Mouse (Mus musculus): ENCODE data around the gene Fam219b. TPM values are rescaled to one million over a fixed set of nuclear protein-coding genes. Genes with fewer than 3 reads are reported as not detected.

The Fam219b gene
- polyA plus RNA-seq (2012): 0.31 and 0.78 TPM in 2 replicates

GRCm38 (mm10) chr9:57537044-57537727, at the start of gene Fam219b:
Gene Fam219b, plus strand, starts transcription at chr9:57537528.
- TF ChIP-seq TAL1 (IDR thresholded peaks at IDR 0.05; ENCODE audit: low read length): no peak
- no peak for TF ChIP-seq GATA1 (IDR thresholded peaks at IDR 0.05; ENCODE audit: low read length)
- no peaks in the 10 kb centered on the region for H3K27me3 ChIP-seq (ENCODE audit: control insufficient read depth)
- peaks cover 66% of the 10 kb centered on the region for H3K36me3 ChIP-seq (ENCODE audit: control insufficient read depth)
- H3K4me3 ChIP-seq (replicated peaks): peak within 1 kb of the TSS; percentile 72
- H3K9me3 ChIP-seq (ENCODE audit: control insufficient read depth, low read length): no peaks in the 10 kb centered on the region
- peaks cover 36% of the 10 kb centered on the region for H3K4me1 ChIP-seq (ENCODE audit: control insufficient read depth)

- peaks cover 17% of the 10 kb centered on the region for H3K27me3 ChIP-seq (ENCODE audit: control insufficient read depth)
- no peaks in the 10 kb centered on the region for H3K36me3 ChIP-seq (ENCODE audit: control insufficient read depth)
- no peak overlapping the region for H3K4me3 ChIP-seq (replicated peaks)
- H3K4me1 ChIP-seq (ENCODE audit: control insufficient read depth): no peaks in the 10 kb centered on the region
- peaks cover 5% of the 10 kb centered on the region for H3K9me3 ChIP-seq (ENCODE audit: control insufficient read depth, low read length)
- TF ChIP-seq TAL1 (IDR thresholded peaks at IDR 0.05; ENCODE audit: low read length): no peak
- TF ChIP-seq GATA1 (IDR thresholded peaks at IDR 0.05; ENCODE audit: low read length): no peak
These were observed 49.5 kb upstream of the Fam219b start for GRCm38 (mm10) chr9:57487807-57488206.

GRCm38 (mm10) chr9:57493532-57493931, 43.8 kb upstream of the Fam219b start:
- Histone ChIP-seq H3K27me3 (ENCODE audit: control insufficient read depth) (peaks cover 24% of the 10 kb centered on the region), H3K9me3 (ENCODE audit: control insufficient read depth, low read length) (peaks cover 7% of the 10 kb centered on the region), H3K4me3 (replicated peaks) (no peak overlapping the region), H3K4me1 (ENCODE audit: control insufficient read depth) (no peaks in the 10 kb centered on the region), H3K36me3 (ENCODE audit: control insufficient read depth) (no peaks in the 10 kb centered on the region)
- TF ChIP-seq TAL1 (IDR thresholded peaks at IDR 0.05; ENCODE audit: low read length) (no peak), GATA1 (IDR thresholded peaks at IDR 0.05; ENCODE audit: low read length) (no peak)

- no peaks in the 10 kb centered on the region for H3K36me3 ChIP-seq (ENCODE audit: control insufficient read depth)
- H3K27me3 ChIP-seq (ENCODE audit: control insufficient read depth): peaks cover 38% of the 10 kb centered on the region
- TF ChIP-seq TAL1 (IDR thresholded peaks at IDR 0.05; ENCODE audit: low read length): no peak
- TF ChIP-seq GATA1 (IDR thresholded peaks at IDR 0.05; ENCODE audit: low read length): no peak
- peaks cover 7% of the 10 kb centered on the region for H3K9me3 ChIP-seq (ENCODE audit: control insufficient read depth, low read length)
- H3K4me3 ChIP-seq (replicated peaks): no peak overlapping the region
- H3K4me1 ChIP-seq (ENCODE audit: control insufficient read depth): no peaks in the 10 kb centered on the region
These were observed 42.4 kb upstream of the Fam219b start for GRCm38 (mm10) chr9:57494970-57495369.

GRCm38 (mm10) chr9:57497236-57497635, 40.1 kb upstream of the Fam219b start:
- no peaks in the 10 kb centered on the region for H3K36me3 ChIP-seq (ENCODE audit: control insufficient read depth)
- peaks cover 2% of the 10 kb centered on the region; the same call in 1 of the 2 replicates for H3K9me3 ChIP-seq (ENCODE audit: control insufficient read depth, low read length)
- no peak for TF ChIP-seq TAL1 (IDR thresholded peaks at IDR 0.05; ENCODE audit: low read length)
- no peak for TF ChIP-seq GATA1 (IDR thresholded peaks at IDR 0.05; ENCODE audit: low read length)
- H3K4me3 ChIP-seq (replicated peaks): no peak overlapping the region
- H3K4me1 ChIP-seq (ENCODE audit: control insufficient read depth): no peaks in the 10 kb centered on the region
- peaks cover 61% of the 10 kb centered on the region for H3K27me3 ChIP-seq (ENCODE audit: control insufficient read depth)

- no peaks in the 10 kb centered on the region for H3K36me3 ChIP-seq (ENCODE audit: control insufficient read depth)
- TF ChIP-seq GATA1 (IDR thresholded peaks at IDR 0.05; ENCODE audit: low read length): no peak
- TF ChIP-seq TAL1 (IDR thresholded peaks at IDR 0.05; ENCODE audit: low read length): no peak
- peaks cover 74% of the 10 kb centered on the region for H3K27me3 ChIP-seq (ENCODE audit: control insufficient read depth)
- H3K4me1 ChIP-seq (ENCODE audit: control insufficient read depth): peaks cover 2% of the 10 kb centered on the region
- H3K9me3 ChIP-seq (ENCODE audit: control insufficient read depth, low read length): peaks cover 8% of the 10 kb centered on the region; the same call in 1 of the 2 replicates
- no peak overlapping the region for H3K4me3 ChIP-seq (replicated peaks)
These were observed 38.8 kb upstream of the Fam219b start for GRCm38 (mm10) chr9:57498536-57498935.

- H3K27me3 ChIP-seq (ENCODE audit: control insufficient read depth): peaks cover 98% of the 10 kb centered on the region
- H3K9me3 ChIP-seq (ENCODE audit: control insufficient read depth, low read length): peaks cover 12% of the 10 kb centered on the region; the same call in 1 of the 2 replicates
- no peak overlapping the region for H3K4me3 ChIP-seq (replicated peaks)
- peaks cover 32% of the 10 kb centered on the region for H3K4me1 ChIP-seq (ENCODE audit: control insufficient read depth)
- TF ChIP-seq TAL1 (IDR thresholded peaks at IDR 0.05; ENCODE audit: low read length) (no peak), GATA1 (IDR thresholded peaks at IDR 0.05; ENCODE audit: low read length) (no peak)
- no peaks in the 10 kb centered on the region for H3K36me3 ChIP-seq (ENCODE audit: control insufficient read depth)
These were observed 35.9 kb upstream of the Fam219b start for GRCm38 (mm10) chr9:57501452-57501851.

- TF ChIP-seq GATA1 (IDR thresholded peaks at IDR 0.05; ENCODE audit: low read length) (no peak), TAL1 (IDR thresholded peaks at IDR 0.05; ENCODE audit: low read length) (no peak)
- Histone ChIP-seq H3K4me3 (replicated peaks) (no peak overlapping the region), H3K4me1 (ENCODE audit: control insufficient read depth) (peaks cover 35% of the 10 kb centered on the region), H3K9me3 (ENCODE audit: control insufficient read depth, low read length) (peaks cover 12% of the 10 kb centered on the region; the same call in 1 of the 2 replicates), H3K27me3 (ENCODE audit: control insufficient read depth) (peaks cover 98% of the 10 kb centered on the region), H3K36me3 (ENCODE audit: control insufficient read depth) (no peaks in the 10 kb centered on the region)
These were observed 35.5 kb upstream of the Fam219b start for GRCm38 (mm10) chr9:57501861-57502260.

- TF ChIP-seq TAL1 (IDR thresholded peaks at IDR 0.05; ENCODE audit: low read length) (no peak), GATA1 (IDR thresholded peaks at IDR 0.05; ENCODE audit: low read length) (no peak)
- Histone ChIP-seq H3K9me3 (ENCODE audit: control insufficient read depth, low read length) (peaks cover 15% of the 10 kb centered on the region; the same call in 1 of the 2 replicates), H3K4me1 (ENCODE audit: control insufficient read depth) (peaks cover 41% of the 10 kb centered on the region), H3K36me3 (ENCODE audit: control insufficient read depth) (no peaks in the 10 kb centered on the region), H3K4me3 (replicated peaks) (no peak overlapping the region), H3K27me3 (ENCODE audit: control insufficient read depth) (peaks cover 94% of the 10 kb centered on the region)
These were observed 34.3 kb upstream of the Fam219b start for GRCm38 (mm10) chr9:57502911-57503621.
